ENCODE assay signal across 24 mouse cellular contexts in the genomic region with DNA sequence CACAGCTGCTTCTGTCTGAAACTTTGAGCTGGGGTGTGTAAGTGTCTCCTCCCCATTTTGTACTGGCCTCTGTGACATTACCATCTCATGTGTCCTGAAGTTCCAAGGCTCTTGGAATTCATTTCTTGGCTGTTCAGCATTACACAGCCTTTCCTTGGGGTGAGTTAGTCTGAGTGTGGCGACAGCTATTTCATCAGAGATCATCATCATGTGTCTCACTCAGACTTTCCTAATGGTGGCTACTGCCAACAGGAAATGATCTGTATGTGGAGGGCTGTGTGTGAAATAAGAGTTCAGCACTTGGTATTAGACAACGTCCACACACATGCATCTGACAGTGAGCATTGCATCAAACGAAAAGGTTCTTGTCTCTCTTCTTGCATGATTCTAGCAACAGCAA. TPM values are rescaled to one million over a fixed set of nuclear protein-coding genes. Genes with fewer than 3 reads are reported as not detected.
DNase-seq lines count a peak whose midpoint lies in the region; ATAC-seq and TF ChIP-seq lines count a peak whose summit lies in the region.
"Had no signal": no experiment of that assay in that cellular context is flagged by ENCODE, and none has a peak within 500 bp of the region (broad histone marks: within the 10 kb centered on the region; RNA-seq: fewer than 3 reads in every experiment).

No protein-coding gene starts in this region.

- peak; percentile 49; the same call in 1 of the 2 replicates for ATAC-seq in liver, postnatal 0 days
- no peak for ATAC-seq in liver, embryonic 11.5 days (replicated peaks; ENCODE audit: low FRiP score)
- peak; percentile 93 for ATAC-seq in lung, postnatal 0 days
- ATAC-seq in midbrain, embryonic 15.5 days (replicated peaks), result no peak
- no peak for ATAC-seq in forebrain, embryonic 14.5 days
- ATAC-seq: forebrain, postnatal 0 days had no signal

- H3K36me3 ChIP-seq in liver, postnatal 0 days (replicated peaks; ENCODE audit: insufficient read depth, low read length), result no peaks in the 10 kb centered on the region
- no peaks in the 10 kb centered on the region for H3K36me3 ChIP-seq in liver, embryonic 11.5 days (ENCODE audit: control insufficient read depth, insufficient read depth, low read length)
- H3K36me3 ChIP-seq in lung, postnatal 0 days (ENCODE audit: insufficient read depth, low read length), result no peaks in the 10 kb centered on the region
- no peaks in the 10 kb centered on the region for H3K36me3 ChIP-seq in midbrain, embryonic 15.5 days (replicated peaks)
- no peaks in the 10 kb centered on the region for H3K36me3 ChIP-seq in forebrain, embryonic 14.5 days (ENCODE audit: control insufficient read depth, insufficient read depth, low read length)
- H3K36me3 ChIP-seq: embryonic facial prominence, embryonic 12.5 days; heart, embryonic 13.5 days; midbrain, embryonic 12.5 days had no signal

- no peak overlapping the region for H3K27ac ChIP-seq in liver, postnatal 0 days (ENCODE audit: low read depth)
- H3K27ac ChIP-seq in liver, embryonic 11.5 days (ENCODE audit: low read depth, low read length), result no peak overlapping the region
- 0 out of 2 replicates have a peak overlapping the region, but pooled peaks have one; percentile 10 for H3K27ac ChIP-seq in lung, postnatal 0 days (ENCODE audit: low read length)
- H3K27ac ChIP-seq in midbrain, embryonic 15.5 days, result no peak overlapping the region
- H3K27ac ChIP-seq in forebrain, embryonic 14.5 days (ENCODE audit: low read depth, low read length), result no peak overlapping the region
- H3K27ac ChIP-seq: embryonic facial prominence, embryonic 12.5 days; gastrocnemius, adult 2 months; heart, embryonic 13.5 days; hindbrain, embryonic 14.5 days; layer of hippocampus, adult 2 months; midbrain, embryonic 12.5 days had no signal

- H3K4me1 ChIP-seq in liver, postnatal 0 days (ENCODE audit: insufficient read depth), result peaks cover 13% of the 10 kb centered on the region; the same call in 1 of the 2 replicates
- no peaks in the 10 kb centered on the region for H3K4me1 ChIP-seq in liver, embryonic 11.5 days (replicated peaks; ENCODE audit: control insufficient read depth, insufficient read depth, low read length)
- no peaks in the 10 kb centered on the region for H3K4me1 ChIP-seq in lung, postnatal 0 days (ENCODE audit: insufficient read depth, low read depth, low read length)
- H3K4me1 ChIP-seq in midbrain, embryonic 15.5 days, result peaks cover 5% of the 10 kb centered on the region; the same call in 1 of the 2 replicates
- H3K4me1 ChIP-seq in forebrain, embryonic 14.5 days (ENCODE audit: control insufficient read depth, insufficient read depth, low read length), result peaks cover 7% of the 10 kb centered on the region; the same call in 1 of the 2 replicates
- H3K4me1 ChIP-seq: embryonic facial prominence, embryonic 12.5 days; heart, embryonic 13.5 days had no signal

- TF ChIP-seq EP300 in liver, postnatal 0 days (IDR thresholded peaks at IDR 0.05; ENCODE audit: low read depth), result no peak
- TF ChIP-seq EP300 in lung, postnatal 0 days (IDR thresholded peaks at IDR 0.05), result peak; percentile 79

- H3K4me3 ChIP-seq in liver, postnatal 0 days (ENCODE audit: low read depth, low read length), result no peak overlapping the region
- H3K4me3 ChIP-seq in liver, embryonic 11.5 days (ENCODE audit: low read depth, low read length), result no peak overlapping the region
- no peak overlapping the region for H3K4me3 ChIP-seq in lung, postnatal 0 days (ENCODE audit: low read depth, low read length)
- H3K4me3 ChIP-seq in midbrain, embryonic 15.5 days, result no peak overlapping the region
- H3K4me3 ChIP-seq in forebrain, embryonic 14.5 days (ENCODE audit: low read depth, low read length), result no peak overlapping the region
- H3K4me3 ChIP-seq: embryonic facial prominence, embryonic 12.5 days; erythroblast, embryonic 14.5 days; gastrocnemius, adult 2 months; heart, embryonic 13.5 days; layer of hippocampus, adult 2 months; midbrain, embryonic 12.5 days had no signal

- WGBS in liver, postnatal 0 days (ENCODE audit: insufficient replicate concordance), result 59% methylated on average over 3 of the region's 3 CpGs
- 80% methylated on average over 3 of the region's 3 CpGs for WGBS in liver, embryonic 11.5 days
- WGBS in lung, postnatal 0 days, result 53% methylated on average over 3 of the region's 3 CpGs
- 93% methylated on average over 3 of the region's 3 CpGs for WGBS in midbrain, embryonic 15.5 days
- 91% methylated on average over 3 of the region's 3 CpGs for WGBS in forebrain, embryonic 14.5 days

- no peaks in the 10 kb centered on the region for H3K9me3 ChIP-seq in liver, postnatal 0 days (ENCODE audit: low read length)
- H3K9me3 ChIP-seq in liver, embryonic 11.5 days (ENCODE audit: control insufficient read depth, low read length), result no peaks in the 10 kb centered on the region
- H3K9me3 ChIP-seq in lung, postnatal 0 days (ENCODE audit: low read length), result no peaks in the 10 kb centered on the region
- H3K9me3 ChIP-seq in midbrain, embryonic 15.5 days, result no peaks in the 10 kb centered on the region
- H3K9me3 ChIP-seq in forebrain, embryonic 14.5 days (replicated peaks; ENCODE audit: control insufficient read depth, low read length), result no peaks in the 10 kb centered on the region
- H3K9me3 ChIP-seq: embryonic facial prominence, embryonic 12.5 days; heart, embryonic 13.5 days; midbrain, embryonic 12.5 days had no signal

- H3K4me2 ChIP-seq in liver, postnatal 0 days (ENCODE audit: low read depth, low read length), result no peak overlapping the region
- H3K4me2 ChIP-seq in liver, embryonic 11.5 days, result no peak overlapping the region
- H3K4me2 ChIP-seq in lung, postnatal 0 days (replicated peaks; ENCODE audit: low read depth, low read length), result no peak overlapping the region
- H3K4me2 ChIP-seq in midbrain, embryonic 15.5 days, result no peak overlapping the region
- no peak overlapping the region for H3K4me2 ChIP-seq in forebrain, embryonic 14.5 days (ENCODE audit: low read length)
- H3K4me2 ChIP-seq: embryonic facial prominence, embryonic 12.5 days; heart, embryonic 13.5 days; hindbrain, embryonic 14.5 days; midbrain, embryonic 12.5 days had no signal

- no peak for DNase-seq in liver, postnatal 0 days
- no peak for DNase-seq in liver, embryonic 11.5 days (ENCODE audit: low spot score)
- peak; percentile 60 for DNase-seq in adipocyte (ENCODE audit: low spot score)
- DNase-seq in lung, postnatal 0 days (ENCODE audit: low spot score), result peak; percentile 93
- DNase-seq in naive thymus-derived CD4-positive, alpha-beta T cell, adult 2 months (ENCODE audit: low read depth), result peak; percentile 47
- no peak for DNase-seq in spleen, postnatal 14 days (ENCODE audit: low spot score in 2 of 2)
- DNase-seq in forebrain, embryonic 14.5 days (ENCODE audit: low spot score), result no peak
- DNase-seq: adrenal gland, postnatal 10 days; cerebellum, adult 9-11 months; forebrain, postnatal 0 days; gastrocnemius, adult 2 months; heart, adult 11 months; kidney, adult 11 months; kidney, postnatal 14 days; left cerebral cortex, postnatal 4 days; liver; thymus, postnatal 36 days had no signal

- no peak for TF ChIP-seq CTCF in liver, postnatal 0 days (IDR thresholded peaks at IDR 0.05; ENCODE audit: low read depth)
- no peak for TF ChIP-seq CTCF in lung, postnatal 0 days (IDR thresholded peaks at IDR 0.05)

- no peak overlapping the region for H3K9ac ChIP-seq in liver, postnatal 0 days (replicated peaks)
- no peak overlapping the region for H3K9ac ChIP-seq in liver, embryonic 11.5 days (ENCODE audit: low read depth, low read length)
- no peak overlapping the region for H3K9ac ChIP-seq in lung, postnatal 0 days (replicated peaks; ENCODE audit: low read depth)
- no peak overlapping the region for H3K9ac ChIP-seq in midbrain, embryonic 15.5 days
- H3K9ac ChIP-seq in forebrain, embryonic 14.5 days (ENCODE audit: low read length), result no peak overlapping the region
- H3K9ac ChIP-seq: embryonic facial prominence, embryonic 12.5 days; forebrain, postnatal 0 days; heart, embryonic 13.5 days; hindbrain, embryonic 14.5 days; midbrain, embryonic 12.5 days had no signal

- no peaks in the 10 kb centered on the region for H3K27me3 ChIP-seq in liver, postnatal 0 days (ENCODE audit: insufficient read depth, low read length)
- no peaks in the 10 kb centered on the region for H3K27me3 ChIP-seq in liver, embryonic 11.5 days (replicated peaks; ENCODE audit: control insufficient read depth, insufficient read depth, low read length)
- H3K27me3 ChIP-seq in lung, postnatal 0 days (replicated peaks; ENCODE audit: insufficient read depth, low read length), result no peaks in the 10 kb centered on the region
- no peaks in the 10 kb centered on the region for H3K27me3 ChIP-seq in midbrain, embryonic 15.5 days (replicated peaks)
- H3K27me3 ChIP-seq in forebrain, embryonic 14.5 days (replicated peaks; ENCODE audit: control insufficient read depth, insufficient read depth, low read length), result no peaks in the 10 kb centered on the region
- H3K27me3 ChIP-seq: embryonic facial prominence, embryonic 12.5 days; heart, embryonic 13.5 days; midbrain, embryonic 12.5 days had no signal

RNA-seq across cellular contexts. Expression of gene Btg1, which starts 39.4 kb away (rescaled TPM):
- 30.4 and 37.3 TPM in 2 replicates for polyA plus RNA-seq in liver, postnatal 0 days (2015; fragmentation: Nextera tagmentation; extraction: Ambion mirVana)
- polyA plus RNA-seq in liver, embryonic 11.5 days (2014; fragmentation: Nextera tagmentation; extraction: Ambion mirVana), result 11.8 and 13.3 TPM in 2 replicates
- 72.3 and 78.1 TPM in 2 replicates for polyA plus RNA-seq in lung, postnatal 0 days (2015; fragmentation: Nextera tagmentation; extraction: Ambion mirVana)
- polyA plus RNA-seq in midbrain, embryonic 15.5 days (2015; fragmentation: Nextera tagmentation; extraction: Ambion mirVana), result 40.3 and 44.4 TPM in 2 replicates
- polyA plus RNA-seq in forebrain, embryonic 14.5 days (2014; fragmentation: Nextera tagmentation; extraction: Ambion mirVana), result 63.6 and 73.8 TPM in 2 replicates

Comparison
In these comparisons a context has a peak if more than half of its experiments do, and no peak if none do; other contexts are left out.
1. ATAC-seq: peak in liver, postnatal 0 days (single experiment) and lung, postnatal 0 days (single experiment); none in liver, embryonic 11.5 days (single experiment), midbrain, embryonic 15.5 days (single experiment) and forebrain, embryonic 14.5 days (single experiment).
2. DNase-seq: peak in adipocyte (single experiment), lung, postnatal 0 days (single experiment) and naive thymus-derived CD4-positive, alpha-beta T cell, adult 2 months (single experiment); none in liver, postnatal 0 days (single experiment), liver, embryonic 11.5 days (single experiment), spleen, postnatal 14 days (0 of 2) and forebrain, embryonic 14.5 days (single experiment).